In genomic region chr16:70351641-70352280, GRCm38 (mm10) we compare ENCODE assay signal across 8 mouse cellular contexts. TPM values are rescaled to one million over a fixed set of nuclear protein-coding genes. Genes with fewer than 3 reads are reported as not detected.
A peak's percentile ranks its signal among the peaks of the same experiment; 100 is the strongest.
DNase-seq lines count a peak whose midpoint lies in the region; ATAC-seq lines count a peak whose summit lies in the region.

No protein-coding gene starts in this region.

- 19% methylated on average over 11 of the region's 11 CpGs for WGBS in kidney, embryonic 16.5 days
- WGBS in forebrain, embryonic 12.5 days, result 83% methylated on average over 11 of the region's 11 CpGs

- H3K4me3 ChIP-seq in kidney, embryonic 16.5 days (ENCODE audit: low read length), result peak overlapping the region; percentile 20; the same call in 1 of the 2 replicates
- H3K4me3 ChIP-seq in forebrain, embryonic 12.5 days (replicated peaks), result no peak overlapping the region

- no peaks in the 10 kb centered on the region for H3K9me3 ChIP-seq in kidney, embryonic 16.5 days (ENCODE audit: low read length)
- no peaks in the 10 kb centered on the region for H3K9me3 ChIP-seq in forebrain, embryonic 12.5 days

- H3K9ac ChIP-seq in kidney, embryonic 16.5 days (replicated peaks; ENCODE audit: low read length), result 0 out of 2 replicates have a peak overlapping the region, but pooled peaks have one; percentile 35
- H3K9ac ChIP-seq in forebrain, embryonic 12.5 days, result no peak overlapping the region

- H3K4me1 ChIP-seq in kidney, embryonic 16.5 days (ENCODE audit: insufficient read depth, low read length), result 0 out of 2 replicates have a peak, but pooled peaks cover 5% of the 10 kb centered on the region
- no peaks in the 10 kb centered on the region for H3K4me1 ChIP-seq in forebrain, embryonic 12.5 days

- ATAC-seq in kidney, embryonic 16.5 days (ENCODE audit: low FRiP score, low TSS enrichment), result peak; percentile 96
- ATAC-seq in forebrain, embryonic 12.5 days (ENCODE audit: low FRiP score), result no peak

- DNase-seq in ovary, postnatal 36 days (ENCODE audit: low spot score), result peak; percentile 19
- no peak for DNase-seq in ovary, postnatal 14 days (ENCODE audit: low spot score)
- peak; percentile 10 to 22 for DNase-seq in heart, adult 9 months (ENCODE audit: low spot score in 2 of 2)
- DNase-seq in lung, postnatal 4 days, result peak; percentile 14 to 35
- no peak for DNase-seq in frontal cortex, postnatal 36 days (ENCODE audit: low spot score in 2 of 2)
- no peak for DNase-seq in layer of hippocampus, adult 18-20 months (ENCODE audit: low spot score in 2 of 2)

- no peaks in the 10 kb centered on the region for H3K36me3 ChIP-seq in kidney, embryonic 16.5 days (ENCODE audit: insufficient read depth, low read length)
- H3K36me3 ChIP-seq in forebrain, embryonic 12.5 days (replicated peaks), result no peaks in the 10 kb centered on the region

- peak overlapping the region; percentile 63 for H3K27ac ChIP-seq in kidney, embryonic 16.5 days (ENCODE audit: low read length)
- no peak overlapping the region for H3K27ac ChIP-seq in forebrain, embryonic 12.5 days

- no peaks in the 10 kb centered on the region for H3K27me3 ChIP-seq in kidney, embryonic 16.5 days (ENCODE audit: insufficient read depth, low read length)
- no peaks in the 10 kb centered on the region for H3K27me3 ChIP-seq in forebrain, embryonic 12.5 days

- peak overlapping the region; percentile 41 for H3K4me2 ChIP-seq in kidney, embryonic 16.5 days (replicated peaks; ENCODE audit: low read depth, low read length)
- H3K4me2 ChIP-seq in forebrain, embryonic 12.5 days, result no peak overlapping the region

RNA-seq across cellular contexts. Expression of gene Gbe1, which starts 38.0 kb away (rescaled TPM):
- polyA plus RNA-seq in kidney, embryonic 16.5 days (2015; fragmentation: Nextera tagmentation; extraction: Ambion mirVana), result 30.1 and 30.8 TPM in 2 replicates
- polyA plus RNA-seq in forebrain, embryonic 12.5 days (2016; fragmentation: Nextera tagmentation; extraction: Ambion mirVana), result 19.4 and 22.6 TPM in 2 replicates
- 1 to 10 TPM; 6.9 to 7.3 TPM for total RNA-seq in layer of hippocampus, adult 18-20 months (2021)

Comparison
In these comparisons a context has a peak if more than half of its experiments do, and no peak if none do; other contexts are left out.
1. DNase-seq: peak in ovary, postnatal 36 days (single experiment), heart, adult 9 months (2 of 2) and lung, postnatal 4 days (2 of 2); none in ovary, postnatal 14 days (single experiment), frontal cortex, postnatal 36 days (0 of 2) and layer of hippocampus, adult 18-20 months (0 of 2).